Mouse (Mus musculus) spleen, postnatal 14 days (tissue): Measurements from ENCODE around the gene Dennd5a.

Experiments
- DNase-seq, 2 experiments: peaks; one replicate each; pipeline ENCODE4 v3.0.0; 2021 to 2022; ENCODE audit warnings: low spot score in 2 of 2

Gene Dennd5a

GRCm38 (mm10) chr7:109881561-109882099, 78.6 kb downstream of the Dennd5a start:
- DNase-seq: no peak

GRCm38 (mm10) chr7:109879158-109879557, 81.1 kb downstream of the Dennd5a start:
- DNase-seq: no peak

- no peak for DNase-seq
These were observed 84.2 kb downstream of the Dennd5a start for GRCm38 (mm10) chr7:109876085-109876484.

GRCm38 (mm10) chr7:109875598-109875997, 84.7 kb downstream of the Dennd5a start:
- no peak for DNase-seq

- no peak for DNase-seq
These were observed 85.2 kb downstream of the Dennd5a start for GRCm38 (mm10) chr7:109875033-109875432.

GRCm38 (mm10) chr7:109873170-109873569, 87.1 kb downstream of the Dennd5a start:
- no peak for DNase-seq

GRCm38 (mm10) chr7:109871232-109871631, 89.0 kb downstream of the Dennd5a start:
- no peak for DNase-seq

- no peak for DNase-seq
These were observed 91.8 kb downstream of the Dennd5a start for GRCm38 (mm10) chr7:109868498-109868897.

GRCm38 (mm10) chr7:109866643-109867042, 93.6 kb downstream of the Dennd5a start:
- DNase-seq: no peak

GRCm38 (mm10) chr7:109865370-109866229, 94.7 kb downstream of the Dennd5a start, which contains the start of gene Scube2:
TSS of gene Scube2 (minus strand) at chr7:109865679.
- no peak for DNase-seq

- DNase-seq: no peak
These were observed 96.7 kb downstream of the Dennd5a start for GRCm38 (mm10) chr7:109863561-109863960.

GRCm38 (mm10) chr7:109860162-109860561, 100.1 kb downstream of the Dennd5a start:
- no peak for DNase-seq

- DNase-seq: no peak
These were observed 100.9 kb downstream of the Dennd5a start for GRCm38 (mm10) chr7:109859354-109859753.

GRCm38 (mm10) chr7:109852752-109853212, 107.5 kb downstream of the Dennd5a start:
- no peak for DNase-seq

GRCm38 (mm10) chr7:109852017-109852416, 108.3 kb downstream of the Dennd5a start:
- DNase-seq: no peak

GRCm38 (mm10) chr7:109850531-109850930, 109.7 kb downstream of the Dennd5a start:
- DNase-seq: no peak

- no peak for DNase-seq
These were observed 110.4 kb downstream of the Dennd5a start for GRCm38 (mm10) chr7:109849750-109850434.

- DNase-seq: no peak
These were observed 111.2 kb downstream of the Dennd5a start for GRCm38 (mm10) chr7:109848867-109849733.

- no peak for DNase-seq
These were observed 116.2 kb downstream of the Dennd5a start for GRCm38 (mm10) chr7:109844100-109844499.
